Mouse (Mus musculus) frontal cortex, postnatal 10 days (tissue): ENCODE results near the gene Cc2d2b.

ENCODE experiments used
- DNase-seq, 2 experiments: peaks; one replicate each; pipeline ENCODE4 v3.0.0; 2022; ENCODE audit warnings: low spot score in 2 of 2, mixed read lengths in 1 of 2

Gene Cc2d2b

DNA sequence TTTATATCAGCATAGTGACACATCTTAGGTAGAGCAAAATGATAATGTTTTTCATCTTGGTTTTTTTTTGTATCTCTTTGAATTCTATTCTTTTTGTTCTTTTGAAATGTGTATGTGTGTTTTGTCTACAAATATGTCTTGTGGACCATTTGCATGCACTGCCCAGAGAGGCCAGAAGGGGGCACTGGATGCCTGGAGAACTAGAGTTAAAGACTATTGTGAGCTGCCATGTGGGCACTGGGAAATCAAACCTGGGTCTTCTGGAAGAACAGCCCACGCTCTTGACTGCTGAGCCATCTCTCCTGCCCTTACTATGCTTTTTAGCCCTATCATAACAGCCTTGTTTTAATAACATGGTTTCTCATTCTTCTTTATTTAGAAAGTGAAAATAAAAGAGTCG, 5.8 kb downstream of the Cc2d2b start:
- no peak for DNase-seq

DNA sequence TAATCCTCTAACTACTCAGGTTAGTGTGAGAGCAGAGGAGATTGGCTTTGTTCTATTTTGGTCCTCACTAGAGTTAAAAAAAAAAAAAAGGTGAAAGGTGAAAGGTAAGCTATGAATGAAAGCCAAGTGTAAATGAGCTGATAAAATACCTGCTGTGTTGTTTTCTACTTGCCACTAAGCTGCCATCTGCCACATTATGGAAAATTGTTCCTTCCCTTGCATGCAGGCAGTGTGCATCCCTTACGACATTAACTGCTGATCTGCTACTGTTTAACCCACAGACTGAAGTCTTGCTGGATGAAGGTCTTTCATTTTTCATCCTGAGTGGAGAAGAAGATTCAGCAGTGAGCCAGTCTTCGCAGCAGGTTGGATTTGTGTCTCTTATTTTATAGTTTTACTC, 11.5 kb downstream of the Cc2d2b start:
- DNase-seq: no peak

DNA sequence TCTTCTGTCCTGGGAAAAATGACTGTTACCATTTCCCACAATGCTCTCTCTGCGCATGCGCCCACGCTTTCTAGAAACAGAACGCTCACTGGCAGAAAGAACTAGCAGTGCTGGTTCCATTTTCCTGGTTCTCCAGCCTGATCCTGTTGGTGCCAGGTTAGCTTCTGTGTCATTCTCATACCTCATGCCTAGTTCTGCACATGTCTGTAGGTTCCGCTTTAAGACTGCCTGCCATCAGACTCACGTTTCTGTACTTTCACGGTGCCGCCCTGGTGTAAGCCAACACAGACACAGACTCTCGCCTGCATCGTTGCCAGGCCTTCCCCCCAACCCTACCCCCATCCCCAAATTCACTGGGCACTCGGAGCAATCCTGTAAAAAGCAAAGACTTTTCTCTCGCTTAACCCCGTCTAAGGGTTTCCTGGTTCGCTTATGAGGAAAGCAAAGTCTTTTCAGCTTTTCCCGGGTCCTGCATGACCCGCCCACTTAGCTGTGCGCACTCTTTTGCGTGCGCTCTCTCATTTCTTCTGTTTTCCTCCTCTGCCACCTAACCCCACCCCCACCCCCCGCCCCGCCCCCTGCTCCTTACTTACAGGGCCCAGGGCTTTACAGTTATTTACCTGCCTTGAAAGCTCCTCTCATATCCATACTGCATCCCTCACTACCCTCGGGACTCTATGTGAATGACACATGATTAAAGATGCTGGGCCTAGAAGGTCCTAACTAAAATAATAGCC, 13.6 kb downstream of the Cc2d2b start:
- DNase-seq: peak; percentile 18 to 22

DNA sequence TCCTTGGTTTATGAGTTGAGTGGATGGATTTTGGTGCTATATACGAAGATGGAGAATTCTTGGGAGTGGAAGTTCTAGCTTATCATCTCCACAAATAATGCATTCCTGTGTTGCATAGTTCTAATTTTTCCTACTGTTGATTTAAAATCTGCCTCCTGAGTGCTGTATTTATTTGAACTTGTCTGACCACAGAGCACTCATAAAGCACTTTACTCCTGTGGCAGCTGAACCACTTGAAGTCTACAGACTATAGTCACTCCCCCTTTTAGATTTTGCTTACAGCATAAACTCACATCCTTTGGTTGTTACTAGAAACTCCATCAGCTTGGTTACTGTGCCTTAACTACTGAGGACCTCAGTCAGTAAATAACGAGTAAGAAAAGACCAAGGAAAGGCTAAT, 18.6 kb downstream of the Cc2d2b start:
- no peak for DNase-seq

DNA sequence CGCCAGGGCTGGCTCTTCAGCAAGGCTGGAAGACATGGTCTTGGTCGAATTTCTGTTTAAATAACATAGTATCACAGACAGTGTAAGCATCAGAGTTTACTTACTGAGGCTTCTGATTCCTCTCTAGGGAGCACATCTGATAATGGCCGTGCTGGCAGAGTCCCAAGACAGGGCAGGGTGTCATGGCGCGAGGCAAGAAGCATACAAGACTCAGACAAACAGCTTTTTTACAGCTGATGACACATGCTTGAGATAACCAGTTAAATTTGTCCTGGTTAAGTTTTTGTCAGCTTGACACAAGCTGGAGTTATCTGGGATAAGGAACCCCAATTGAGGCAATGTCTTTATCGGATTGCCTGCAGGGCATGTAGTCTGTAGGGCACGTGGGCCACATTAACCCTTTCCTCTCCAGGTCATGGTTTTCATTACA, 20.8 kb downstream of the Cc2d2b start:
- DNase-seq: no peak

DNA sequence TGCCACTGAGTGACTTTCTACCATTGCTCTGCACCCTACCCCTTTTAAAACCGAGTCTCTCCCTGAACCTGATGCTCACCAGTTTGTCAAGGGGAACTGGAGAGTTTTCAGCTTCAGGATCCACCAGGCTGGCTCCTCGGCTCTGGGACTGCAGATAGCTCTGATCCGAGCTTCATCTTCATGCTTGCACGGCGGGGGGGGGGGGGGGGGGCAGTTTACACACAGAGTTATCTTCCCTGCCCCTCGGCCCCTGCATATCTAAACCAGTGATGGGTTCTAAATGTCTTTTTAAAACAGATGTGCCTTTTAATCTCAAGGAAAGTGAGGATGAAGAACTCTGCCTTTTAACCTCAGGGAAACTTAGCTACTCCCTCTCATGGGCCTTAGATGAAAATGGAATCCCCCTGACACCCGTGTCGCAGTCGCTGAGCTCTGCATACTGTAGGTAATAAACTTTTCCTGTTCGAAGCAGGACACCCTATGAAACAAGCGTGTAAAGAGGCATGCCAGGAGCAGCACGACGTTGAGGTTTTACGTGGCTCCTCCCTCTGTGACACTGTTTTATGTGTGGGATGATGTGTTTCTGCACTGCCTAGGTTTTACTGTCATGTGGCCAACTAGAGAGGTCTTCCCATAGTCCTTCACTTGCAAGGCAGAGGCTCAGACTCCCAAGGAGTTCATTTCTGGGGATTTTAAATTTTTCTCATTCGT, 39.6 kb downstream of the Cc2d2b start:
- DNase-seq: no peak

DNA sequence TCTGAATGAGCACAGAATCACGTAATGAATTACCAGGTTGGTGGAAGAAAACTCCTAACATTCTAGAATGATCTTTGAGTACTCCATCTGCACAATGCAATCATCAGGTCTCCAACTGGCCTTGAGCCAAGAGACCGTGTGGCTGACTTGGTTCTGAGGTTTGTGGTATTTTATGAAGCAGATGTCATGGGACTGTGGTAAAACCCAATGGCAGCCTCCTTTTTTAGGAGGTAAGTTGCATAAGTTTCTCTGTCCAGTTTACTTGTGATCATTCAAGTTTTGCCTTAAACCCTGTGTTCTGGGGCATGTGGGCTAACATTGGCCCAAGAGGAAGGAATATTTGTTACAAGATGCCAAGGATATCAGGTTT, 40.1 kb downstream of the Cc2d2b start:
- DNase-seq: no peak

DNA sequence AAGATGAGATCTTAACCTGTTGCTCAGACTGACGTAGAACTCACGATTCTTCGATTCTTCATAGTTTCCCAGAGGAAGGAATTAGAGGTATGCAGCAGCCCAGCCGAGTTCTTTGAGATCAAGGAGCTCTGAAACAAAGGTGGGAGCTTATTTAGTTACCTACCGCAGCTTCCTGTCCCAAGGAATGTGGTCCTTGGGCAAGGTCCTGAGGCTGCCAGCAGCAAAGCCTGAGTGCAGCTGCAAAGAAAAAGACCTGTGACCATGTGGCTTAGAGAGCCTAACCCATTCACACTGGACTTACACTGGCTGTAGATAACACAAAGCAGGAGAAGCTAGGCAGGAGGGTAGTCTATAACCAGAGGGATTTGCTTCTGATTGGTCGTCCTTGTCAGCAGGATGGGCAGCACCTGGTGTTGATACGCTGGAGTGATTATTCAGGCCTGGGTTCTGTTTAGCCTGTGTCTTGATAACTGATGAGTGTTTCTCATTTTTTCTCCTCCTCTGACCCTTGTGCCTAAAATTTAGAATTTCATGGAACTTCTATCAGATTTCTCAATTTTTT, 56.7 kb downstream of the Cc2d2b start:
- no peak for DNase-seq

DNA sequence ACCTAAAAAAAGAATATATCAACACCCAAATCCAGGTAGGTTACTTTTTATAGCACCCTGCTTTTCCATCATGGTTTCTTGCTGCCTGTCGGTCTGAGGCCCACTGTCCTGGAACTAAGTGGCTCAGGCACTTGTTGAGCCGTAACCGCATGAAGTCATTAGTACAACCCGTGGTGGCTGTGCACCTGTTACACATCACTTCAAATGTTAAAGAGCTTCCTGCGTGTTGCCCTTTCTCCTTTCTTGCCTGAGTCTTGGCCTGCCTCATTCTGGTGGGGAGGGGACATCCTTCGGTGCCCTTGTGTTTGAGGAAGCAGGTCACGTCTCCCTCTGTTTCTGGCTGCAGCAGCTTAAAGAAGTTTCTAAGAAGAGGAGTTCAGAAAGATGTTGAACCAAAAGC, 61.3 kb downstream of the Cc2d2b start:
- DNase-seq: no peak

DNA sequence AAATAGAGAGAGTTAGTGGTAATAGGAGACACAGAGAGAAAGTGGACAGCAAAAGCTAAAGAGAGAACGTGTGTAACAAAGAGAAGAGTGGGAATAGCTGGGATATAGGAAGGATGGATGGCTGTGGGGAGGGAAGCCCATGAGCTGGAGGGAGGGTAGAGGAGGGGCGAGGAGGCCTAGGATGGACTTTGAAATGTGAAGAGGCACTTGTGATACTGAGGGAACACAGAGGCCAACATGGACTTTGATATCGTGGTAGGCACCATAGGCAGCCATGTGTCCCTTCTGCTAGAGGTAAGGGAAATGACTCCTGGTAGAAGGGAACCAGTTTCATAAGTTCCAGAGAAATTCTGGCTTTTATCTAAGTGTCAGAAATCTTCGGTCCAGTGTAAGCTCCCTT, 63.3 kb downstream of the Cc2d2b start:
- no peak for DNase-seq

DNA sequence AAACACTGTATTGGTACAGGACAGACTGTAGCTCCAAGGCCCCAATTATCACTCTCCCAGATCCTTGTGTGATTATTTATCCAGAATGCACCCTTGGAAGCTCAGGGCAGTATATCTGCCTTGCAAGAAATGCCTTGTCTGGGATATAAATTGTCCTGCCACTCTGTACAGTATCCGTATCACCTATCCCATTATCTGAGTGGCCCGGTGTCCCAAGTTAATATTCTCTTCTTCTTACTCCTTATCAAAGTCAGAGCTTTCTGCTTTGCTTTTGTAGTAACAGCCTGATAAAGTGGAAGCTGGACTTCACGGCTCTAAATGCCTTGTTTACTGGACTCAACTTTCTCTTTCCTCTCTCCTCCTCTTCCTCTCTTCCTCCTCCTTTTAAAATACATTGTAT, 64.2 kb downstream of the Cc2d2b start:
- DNase-seq: no peak

DNA sequence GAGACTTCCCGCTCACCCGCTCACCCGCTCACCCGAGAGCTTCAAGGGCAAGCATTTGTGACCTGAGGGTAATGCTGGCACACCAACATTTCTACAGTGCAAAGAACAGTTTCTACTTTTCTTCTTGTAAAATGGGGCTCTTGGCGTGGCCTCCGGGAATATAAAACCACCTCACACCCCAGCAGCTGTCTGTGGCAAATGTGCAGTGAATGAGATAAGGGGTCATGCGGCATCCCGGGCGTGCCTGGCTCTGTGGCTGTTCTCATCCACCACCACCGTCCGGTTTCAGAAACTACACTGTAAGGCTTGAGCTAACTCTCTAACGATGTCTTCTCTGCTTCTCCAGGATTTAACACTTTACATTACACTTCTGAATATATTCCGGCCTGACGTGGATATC, 64.8 kb downstream of the Cc2d2b start:
- DNase-seq: no peak

DNA sequence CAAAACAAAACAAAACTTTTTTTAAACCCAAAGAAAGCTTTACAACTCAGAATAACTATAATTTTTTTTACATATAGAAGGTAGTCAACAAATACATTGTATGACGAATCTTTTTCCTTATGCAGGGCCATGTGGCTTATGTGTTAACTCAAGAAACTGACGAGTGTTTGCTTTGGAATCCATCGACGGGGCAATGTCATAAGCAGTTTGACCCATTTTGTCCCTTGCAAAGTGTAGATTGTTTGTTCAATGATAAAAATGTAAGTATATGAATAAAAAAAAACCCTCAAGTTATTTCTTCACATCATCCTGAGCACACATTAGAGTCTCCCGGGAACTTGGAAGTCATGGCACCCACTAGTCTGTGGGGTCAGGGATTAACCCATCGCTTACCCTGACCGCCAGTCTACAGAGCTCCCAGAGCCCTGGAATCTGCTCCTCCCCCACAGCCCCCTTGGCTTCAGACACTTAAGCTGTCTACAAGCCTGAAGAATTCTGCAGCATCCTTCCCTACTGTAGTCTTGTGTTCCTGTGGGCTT, 67.2 kb downstream of the Cc2d2b start:
- no peak for DNase-seq

DNA sequence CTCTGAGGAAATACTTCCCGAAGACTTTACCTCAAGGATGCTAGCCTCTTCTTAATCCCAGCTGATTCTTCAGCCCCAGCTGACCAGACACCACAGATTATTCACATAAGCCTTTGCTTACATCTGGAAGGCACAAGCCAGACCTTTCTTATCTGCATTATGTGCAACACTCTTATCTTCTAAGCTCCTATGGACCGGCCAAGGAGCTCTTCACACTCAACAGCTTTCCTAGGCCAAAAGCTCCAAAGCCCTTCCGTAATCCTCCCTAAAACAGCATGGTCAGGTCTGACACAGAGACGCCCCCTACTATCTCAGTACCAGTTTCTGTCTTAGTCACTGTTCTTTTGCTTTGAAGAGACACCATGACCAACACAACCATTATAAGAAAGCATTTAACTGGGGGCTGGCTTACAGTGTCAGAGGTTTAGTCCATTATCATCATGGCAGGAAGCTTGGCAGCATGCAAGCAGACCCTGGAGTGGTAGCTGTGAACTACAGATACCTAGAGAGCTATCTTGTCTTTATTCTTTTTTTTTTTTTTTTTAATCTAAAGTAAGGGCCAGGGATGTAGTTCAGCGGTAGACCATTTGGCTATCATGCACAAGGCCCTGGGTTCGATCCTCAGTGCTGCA, 69.5 kb downstream of the Cc2d2b start:
- no peak for DNase-seq

DNA sequence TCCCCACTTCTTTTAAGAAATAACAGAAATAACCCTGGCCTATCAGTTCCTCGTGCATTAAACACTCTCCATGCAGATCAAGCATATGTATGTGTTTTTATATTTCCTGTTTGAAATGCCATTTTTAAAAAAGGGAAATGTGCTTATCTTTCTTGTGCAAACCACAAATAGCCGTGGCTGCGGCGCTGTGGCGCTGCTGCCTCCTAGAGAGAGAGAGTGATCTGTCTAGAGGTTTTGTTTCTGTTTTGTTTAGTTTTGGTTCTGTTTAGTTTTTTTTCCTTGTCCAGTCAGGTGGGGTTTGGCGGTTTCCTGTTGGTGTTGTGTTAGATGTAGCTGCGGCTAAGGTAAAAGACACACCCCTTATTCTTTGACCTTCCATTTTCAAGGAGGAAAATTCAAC, 70.2 kb downstream of the Cc2d2b start:
- DNase-seq: no peak

DNA sequence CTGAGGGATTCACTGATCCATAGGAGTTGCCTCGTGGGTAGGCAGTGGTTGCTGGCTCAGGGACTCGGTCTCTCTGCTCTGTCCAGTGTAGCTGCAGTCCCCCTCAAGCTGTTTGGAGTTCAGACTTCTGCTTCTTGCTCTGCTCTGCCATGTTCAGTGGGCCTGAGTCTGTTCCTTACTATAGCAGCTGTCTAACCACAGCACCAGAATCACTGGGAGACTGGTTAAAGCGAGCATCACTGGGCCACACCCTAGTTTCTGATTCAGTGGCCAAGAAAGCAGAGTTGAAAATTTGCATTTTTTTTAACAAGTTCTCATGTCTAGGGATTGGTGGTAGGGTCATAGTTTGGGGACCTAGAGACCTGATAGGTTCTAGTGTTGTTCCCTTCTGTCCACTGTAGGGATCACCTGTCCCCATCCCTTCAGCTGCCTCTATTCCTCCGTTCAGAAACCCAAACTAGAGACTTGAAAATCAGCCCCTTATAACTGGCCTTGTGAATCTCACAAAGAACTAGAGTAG, 72.8 kb downstream of the Cc2d2b start:
- no peak for DNase-seq

DNA sequence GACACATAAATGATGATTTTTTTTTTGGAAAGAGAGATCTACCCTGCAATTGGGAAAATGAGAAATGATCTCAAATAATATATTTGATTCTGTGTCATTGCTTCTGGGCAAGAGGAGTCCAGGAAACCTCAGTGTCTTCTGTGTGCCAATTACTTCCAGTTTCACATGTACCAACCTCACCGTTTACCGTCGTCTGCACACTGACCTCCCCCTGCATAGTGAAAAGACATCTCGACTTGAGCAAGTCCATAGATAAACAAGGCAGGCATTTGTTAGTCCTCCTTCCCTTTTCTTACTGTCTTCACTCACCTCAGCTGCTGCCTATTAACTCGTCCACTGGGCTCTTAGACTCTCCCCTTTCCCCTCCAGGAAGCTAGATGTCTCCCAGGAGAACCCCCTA, 77.1 kb downstream of the Cc2d2b start:
- no peak for DNase-seq

DNA sequence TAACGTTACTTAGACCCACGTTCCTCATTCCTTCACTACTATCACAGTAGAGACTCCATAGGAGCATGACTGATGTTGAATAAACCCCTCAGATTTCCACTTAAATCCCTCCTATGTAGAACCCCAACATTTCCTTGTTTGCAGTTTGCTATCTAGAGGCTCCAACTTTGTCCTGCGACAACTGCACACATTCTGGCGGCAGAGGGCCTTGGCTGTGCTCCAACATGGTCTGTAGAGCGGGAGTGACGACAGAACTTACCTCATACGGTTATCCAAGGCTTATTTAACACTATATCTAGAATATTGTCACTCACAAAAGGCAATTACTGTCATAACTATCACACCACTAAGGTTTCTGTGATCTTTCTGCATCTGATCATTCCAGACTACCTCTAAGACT, 78.2 kb downstream of the Cc2d2b start:
- no peak for DNase-seq

DNA sequence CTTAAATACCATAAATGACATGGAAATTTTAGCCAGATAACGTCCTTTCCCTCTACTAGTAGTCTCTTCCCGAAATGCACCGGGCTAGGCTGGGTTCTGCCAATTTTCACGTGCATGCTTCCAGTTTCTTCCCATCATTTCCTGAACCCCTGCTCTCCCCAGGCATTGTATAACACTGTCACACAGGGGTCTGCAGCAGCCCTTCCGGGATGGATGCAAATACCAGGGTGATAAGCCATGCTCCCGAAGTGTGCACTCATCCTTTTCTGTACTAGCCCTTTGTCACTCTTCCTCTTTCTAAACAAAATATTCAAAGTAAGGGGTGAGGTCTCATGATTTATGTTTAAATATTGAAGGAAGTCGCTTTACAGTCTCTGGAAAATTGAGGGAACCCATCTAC, 81.6 kb downstream of the Cc2d2b start:
- DNase-seq: no peak

DNA sequence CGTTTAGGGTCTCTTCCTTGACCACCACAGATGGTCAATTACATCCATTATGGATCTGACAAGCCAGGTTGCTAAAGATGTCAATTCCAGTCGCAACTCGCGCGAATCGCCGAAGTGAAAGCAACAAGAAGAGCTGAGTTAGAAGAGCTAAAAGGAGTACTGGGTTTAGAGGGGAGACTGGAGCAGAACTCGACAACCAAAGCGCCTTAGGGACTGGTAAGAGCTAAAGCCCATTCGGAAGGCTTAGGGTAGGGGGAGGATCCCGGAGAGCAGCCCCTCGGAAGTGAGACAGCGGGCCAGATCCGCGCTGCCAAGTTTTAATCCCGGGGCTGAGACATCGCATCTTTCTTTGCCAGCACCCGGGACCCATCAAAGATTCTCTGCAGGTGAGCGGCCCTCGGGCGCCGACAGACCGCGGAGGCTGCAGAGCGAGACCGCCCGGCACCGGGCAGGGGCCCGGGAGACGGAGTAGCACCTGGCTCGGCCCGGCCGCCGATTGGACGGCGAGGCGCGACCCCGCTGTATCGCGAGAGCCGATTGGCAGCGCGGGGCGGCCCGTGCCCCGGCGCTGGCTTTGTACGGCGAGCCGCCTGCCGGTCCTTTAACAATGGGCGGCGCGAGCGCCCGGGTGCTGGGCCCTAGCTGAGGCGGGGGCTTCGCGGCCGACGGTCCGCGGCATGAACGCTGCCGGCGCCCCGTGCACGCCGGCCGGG, 82.3 kb downstream of the Cc2d2b start, which contains the start of gene Ccnj:
Ccnj (plus strand) TSS at position 577 of the 713 bp plus-strand sequence.
- DNase-seq: peak; percentile 81 to 92

DNA sequence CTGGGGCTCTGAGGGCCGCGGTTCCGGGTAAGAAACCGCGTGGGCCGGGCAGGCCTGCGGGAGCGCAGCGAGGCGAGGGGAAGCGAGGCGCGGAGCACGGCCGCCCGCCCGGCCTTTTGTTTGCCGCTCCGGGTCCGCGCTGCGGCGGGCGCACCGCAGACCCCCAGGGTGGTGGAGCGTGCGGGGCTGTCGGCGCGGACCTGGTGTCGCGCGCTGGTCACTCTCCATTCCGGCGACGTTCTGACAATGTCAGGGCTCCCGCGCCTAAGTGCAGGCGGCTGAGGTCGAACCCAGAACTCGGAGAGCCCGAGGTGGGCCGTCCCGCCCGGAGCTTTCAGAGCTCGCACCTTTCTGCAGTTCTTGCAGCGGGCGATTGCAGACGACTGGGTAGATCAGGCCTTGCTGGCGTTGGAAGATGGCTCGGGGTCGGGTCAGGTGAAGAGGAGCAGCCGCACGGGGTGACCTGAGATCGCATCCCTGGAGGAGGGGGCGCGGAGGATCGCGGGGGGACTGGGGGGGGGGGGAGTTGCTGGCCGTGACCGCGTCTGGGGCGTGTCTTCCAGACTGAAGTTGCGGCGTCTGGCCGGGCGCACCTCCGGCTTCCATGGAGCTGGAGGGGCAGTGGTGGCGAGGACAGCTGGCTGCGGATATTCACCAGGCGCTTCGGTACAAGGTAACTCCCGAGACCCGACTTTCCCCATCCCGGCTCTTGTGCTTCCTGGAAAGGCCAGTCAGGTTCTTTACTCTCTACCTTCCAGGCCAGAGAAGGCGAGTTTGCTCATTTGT, 83.1 kb downstream of the Cc2d2b start:
- peak in 1 of 2 experiments; percentile 9 for DNase-seq
